Comparison of ENCODE assay signal across 9 mouse cellular contexts in genomic region chr19:28677728-28678438, GRCm38 (mm10). TPM values are rescaled to one million over a fixed set of nuclear protein-coding genes. Genes with fewer than 3 reads are reported as not detected.
DNase-seq lines count a peak whose midpoint lies in the region; ATAC-seq and TF ChIP-seq lines count a peak whose summit lies in the region.
"Had no signal": no experiment of that assay in that cellular context is flagged by ENCODE, and none has a peak within 500 bp of the region (broad histone marks: within the 10 kb centered on the region; RNA-seq: fewer than 3 reads in every experiment).

No protein-coding gene starts in this region.

- H3K4me2 ChIP-seq in intestine, postnatal 0 days (replicated peaks; ENCODE audit: low read depth): peak overlapping the region; percentile 96
- H3K4me2 ChIP-seq in neural tube, embryonic 15.5 days: peak overlapping the region; percentile 100

- H3K4me1 ChIP-seq in bone marrow macrophage, adult 2 months (ENCODE audit: control insufficient read depth, insufficient read depth, low read length): peaks cover 22% of the 10 kb centered on the region
- H3K4me1 ChIP-seq in intestine, postnatal 0 days (replicated peaks; ENCODE audit: control insufficient read depth, insufficient read depth, low read length): 0 out of 2 replicates have a peak, but pooled peaks cover 3% of the 10 kb centered on the region
- no peaks in the 10 kb centered on the region; the same call in 1 of the 2 replicates for H3K4me1 ChIP-seq in lung, adult 2 months (ENCODE audit: control insufficient read depth, insufficient read depth, low read length)
- H3K4me1 ChIP-seq in neural tube, embryonic 15.5 days: peaks cover 32% of the 10 kb centered on the region

- WGBS in intestine, postnatal 0 days: 1% methylated on average over 32 of the region's 32 CpGs
- WGBS in lung, adult 2 months: 2% methylated on average over 32 of the region's 32 CpGs
- WGBS in neural tube, embryonic 15.5 days: 1% methylated on average over 32 of the region's 32 CpGs

- peak overlapping the region; percentile 26; the same call in 1 of the 2 replicates for H3K9ac ChIP-seq in intestine, postnatal 0 days (ENCODE audit: low read depth, low read length)
- H3K9ac ChIP-seq in neural tube, embryonic 15.5 days (replicated peaks): peak overlapping the region; percentile 28; the same call in 1 of the 2 replicates

- H3K4me3 ChIP-seq in bone marrow macrophage, adult 2 months (ENCODE audit: insufficient read depth, low read length): peak overlapping the region; percentile 59
- peak overlapping the region; percentile 63 for H3K4me3 ChIP-seq in intestine, postnatal 0 days (ENCODE audit: low read depth, low read length)
- H3K4me3 ChIP-seq in lung, adult 2 months (replicated peaks; ENCODE audit: extremely low read depth, low read depth, low read length): peak overlapping the region; percentile 75
- peak overlapping the region; percentile 50 for H3K4me3 ChIP-seq in neural tube, embryonic 15.5 days (replicated peaks)

- ATAC-seq in cerebellum, adult (ENCODE audit: insufficient number of reproducible peaks, low FRiP score, low TSS enrichment): 0 out of 2 replicates have a peak, but pooled peaks have one; percentile 8
- ATAC-seq in granulocyte monocyte progenitor cell, adult 5-6 weeks (replicated peaks; ENCODE audit: poor library complexity, severe bottlenecking): peak; percentile 50
- ATAC-seq in intestine, postnatal 0 days: peak; percentile 39
- no peak; the same call in 1 of the 2 replicates for ATAC-seq in neural tube, embryonic 15.5 days (ENCODE audit: low FRiP score)

- H3K9me3 ChIP-seq in intestine, postnatal 0 days (ENCODE audit: control insufficient read depth): no peaks in the 10 kb centered on the region
- H3K9me3 ChIP-seq in neural tube, embryonic 15.5 days (replicated peaks): no peaks in the 10 kb centered on the region

- DNase-seq in cerebellum, adult 11 months: no peak
- DNase-seq in lung, adult 2 months: peak; percentile 49
- DNase-seq in layer of hippocampus, postnatal 25 days (ENCODE audit: extremely low spot score in 1 of 2, low spot score in 1 of 2): no peak

- peaks cover 21% of the 10 kb centered on the region; the same call in 1 of the 2 replicates for H3K27me3 ChIP-seq in intestine, postnatal 0 days (replicated peaks; ENCODE audit: control insufficient read depth, insufficient read depth, low read length)
- H3K27me3 ChIP-seq in neural tube, embryonic 15.5 days (replicated peaks): peaks cover 38% of the 10 kb centered on the region
- H3K27me3 ChIP-seq: CH12.LX had no signal

- no peaks in the 10 kb centered on the region for H3K36me3 ChIP-seq in intestine, postnatal 0 days (ENCODE audit: control insufficient read depth, insufficient read depth)
- H3K36me3 ChIP-seq in neural tube, embryonic 15.5 days: no peaks in the 10 kb centered on the region

- no peak for TF ChIP-seq POLR2A in bone marrow macrophage, adult 2 months (IDR thresholded peaks at IDR 0.05; ENCODE audit: borderline replicate concordance, low read depth, low read length)
- TF ChIP-seq POLR2A in lung, adult 2 months (IDR thresholded peaks at IDR 0.05; ENCODE audit: borderline replicate concordance, extremely low read depth, low read depth, low read length): no peak

- no peak for TF ChIP-seq CTCF in bone marrow macrophage, adult 2 months (IDR thresholded peaks at IDR 0.05; ENCODE audit: low read depth, low read length)
- peak; percentile 8; the same call in 1 of the 2 replicates for TF ChIP-seq CTCF in intestine, postnatal 0 days (IDR thresholded peaks at IDR 0.05; ENCODE audit: low read depth)
- TF ChIP-seq CTCF in lung, adult 2 months (IDR thresholded peaks at IDR 0.05; ENCODE audit: insufficient read depth, low read length): no peak

- H3K27ac ChIP-seq in bone marrow macrophage, adult 2 months (ENCODE audit: insufficient read depth, low read depth, low read length): no peak overlapping the region
- H3K27ac ChIP-seq in intestine, postnatal 0 days (ENCODE audit: low read depth, low read length): peak overlapping the region; percentile 28; the same call in 1 of the 2 replicates
- H3K27ac ChIP-seq in neural tube, embryonic 15.5 days (replicated peaks): no peak overlapping the region

RNA-seq across cellular contexts. Expression of gene Glis3, which starts 2.0 kb away (rescaled TPM):
- polyA plus RNA-seq in bone marrow macrophage, adult 2 months (2012; ENCODE audit: insufficient read depth, insufficient read length, missing spikeins): 3.2 and 3.4 TPM in 2 replicates
- 8.9 and 10.0 TPM in 2 replicates for total RNA-seq in granulocyte monocyte progenitor cell, adult 5-6 weeks (2014; fragmentation: Nextera tagmentation)
- total RNA-seq in granulocyte monocyte progenitor cell, adult 5-6 weeks (2017): 3.4 and 4.5 TPM in 2 replicates
- polyA plus RNA-seq in intestine, postnatal 0 days (2015; fragmentation: Nextera tagmentation; extraction: Ambion mirVana): 0.59 and 0.86 TPM in 2 replicates
- 5.2 and 6.5 TPM in 2 replicates for polyA plus RNA-seq in lung, adult 2 months (2012; rRNA removed)
- 1.8 and 2.5 TPM in 2 replicates for polyA plus RNA-seq in neural tube, embryonic 15.5 days (2015; fragmentation: Nextera tagmentation; extraction: Ambion mirVana)
- total RNA-seq in layer of hippocampus, postnatal 25 days (2021): 10 to 100 TPM; 17.9 to 18.9 TPM
- total RNA-seq: CH12.LX had no signal
